8 mouse cellular contexts compared by ENCODE assay signal in the genomic region with DNA sequence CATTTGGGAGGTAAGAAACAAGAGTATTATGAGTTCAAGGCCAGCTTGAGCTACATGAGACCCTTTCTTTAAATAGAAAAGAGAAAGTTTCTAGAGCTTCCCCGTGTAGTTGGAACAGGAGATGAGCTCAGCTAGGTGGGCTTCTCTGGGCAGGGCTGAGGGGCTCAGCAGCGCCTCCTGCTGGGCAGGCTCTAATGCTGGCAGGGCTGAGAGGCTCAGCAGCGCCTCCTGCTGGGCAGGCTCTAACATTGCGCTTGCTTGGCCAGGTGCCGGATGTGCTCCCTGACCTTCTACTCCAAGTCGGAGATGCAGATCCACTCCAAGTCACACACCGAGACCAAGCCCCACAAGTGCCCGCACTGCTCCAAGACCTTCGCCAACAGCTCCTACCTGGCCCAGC. TPM values are rescaled to one million over a fixed set of nuclear protein-coding genes. Genes with fewer than 3 reads are reported as not detected.
DNase-seq lines count a peak whose midpoint lies in the region; ATAC-seq lines count a peak whose summit lies in the region.
"Not testable (repeated sequence)": the region's sequence is repeated elsewhere in the genome, so short reads cannot be mapped to it uniquely, and the experiment has no call there.

No protein-coding gene starts in this region.

- H3K27ac ChIP-seq in liver, embryonic 13.5 days, result not testable (repeated sequence)

- not testable (repeated sequence) for H3K4me1 ChIP-seq in liver, embryonic 13.5 days (replicated peaks)

- not testable (repeated sequence) for H3K27me3 ChIP-seq in liver, embryonic 13.5 days

- peaks cover 84% of the 10 kb centered on the region for H3K36me3 ChIP-seq in liver, embryonic 13.5 days

- H3K9me3 ChIP-seq in liver, embryonic 13.5 days (replicated peaks), result not testable (repeated sequence)

- peak; percentile 82 for ATAC-seq in CD4-positive, CD25-positive, alpha-beta regulatory T cell, adult 4 months
- ATAC-seq in liver, embryonic 13.5 days (ENCODE audit: low read depth), result peak; percentile 41; the same call in 1 of the 2 replicates

- peak; percentile 70 for DNase-seq in adrenal gland, postnatal 10 days
- peak; percentile 69 for DNase-seq in embryo, embryonic 10.5 days (ENCODE audit: low spot score)
- peak; percentile 86 for DNase-seq in heart, adult 11 months
- DNase-seq in kidney, adult 18-20 months, result peak; percentile 55
- DNase-seq in liver, embryonic 13.5 days, result peak; percentile 38
- DNase-seq in natural killer cell, adult 2 months (ENCODE audit: low spot score in 2 of 2), result peak; percentile 61 to 76
- peak; percentile 82 for DNase-seq in testis, postnatal 10 days (ENCODE audit: low spot score)

- not testable (repeated sequence) for H3K4me2 ChIP-seq in liver, embryonic 13.5 days

- WGBS in liver, embryonic 13.5 days (ENCODE audit: insufficient replicate concordance), result 39% methylated on average over 8 of the region's 9 CpGs

- H3K4me3 ChIP-seq in liver, embryonic 13.5 days (replicated peaks), result not testable (repeated sequence)

- H3K9ac ChIP-seq in liver, embryonic 13.5 days, result not testable (repeated sequence)

RNA-seq across cellular contexts. Expression of a gene that starts 9.0 kb away (rescaled TPM):
- polyA plus RNA-seq in CD4-positive, CD25-positive, alpha-beta regulatory T cell, adult 4 months (2017; shearing (Covaris generic)), result 10 to 100 TPM; 48.3 to 64.6 TPM
- 10 to 100 TPM; 72.5 to 83.1 TPM for total RNA-seq in adrenal gland, postnatal 10 days (2021)
- 28.6 and 31.8 TPM in 2 replicates for polyA plus RNA-seq in liver, embryonic 13.5 days (2015; fragmentation: Nextera tagmentation; extraction: Ambion mirVana)

RNA-seq across cellular contexts. Expression of a gene that starts 19.0 kb away (rescaled TPM):
- polyA plus RNA-seq in CD4-positive, CD25-positive, alpha-beta regulatory T cell, adult 4 months (2017; shearing (Covaris generic)), result 10 to 100 TPM; 24.6 to 25.9 TPM
- total RNA-seq in adrenal gland, postnatal 10 days (2021), result 1 to 10 TPM; 4.6 to 7.5 TPM
- 1.6 and 2.2 TPM in 2 replicates for polyA plus RNA-seq in liver, embryonic 13.5 days (2015; fragmentation: Nextera tagmentation; extraction: Ambion mirVana)

RNA-seq across cellular contexts. Expression of a gene that starts 21.6 kb away (rescaled TPM):
- polyA plus RNA-seq in CD4-positive, CD25-positive, alpha-beta regulatory T cell, adult 4 months (2017; shearing (Covaris generic)), result 1 to 10 TPM; 3.9 to 4.4 TPM
- total RNA-seq in adrenal gland, postnatal 10 days (2021), result 10 to 100 TPM; 43.3 to 52.6 TPM
- 3.6 and 3.8 TPM in 2 replicates for polyA plus RNA-seq in liver, embryonic 13.5 days (2015; fragmentation: Nextera tagmentation; extraction: Ambion mirVana)

RNA-seq across cellular contexts. Expression of a gene that starts 34.0 kb away (rescaled TPM):
- polyA plus RNA-seq in CD4-positive, CD25-positive, alpha-beta regulatory T cell, adult 4 months (2017; shearing (Covaris generic)), result under 1 TPM in 1 of 2 experiments, not detected in 1; 0.15 TPM
- total RNA-seq in adrenal gland, postnatal 10 days (2021), result 1 to 10 TPM; 3.8 to 5.6 TPM
- 0.05 and 0.15 TPM in 2 replicates for polyA plus RNA-seq in liver, embryonic 13.5 days (2015; fragmentation: Nextera tagmentation; extraction: Ambion mirVana)

RNA-seq across cellular contexts. Expression of a gene that starts 37.2 kb away (rescaled TPM):
- polyA plus RNA-seq in CD4-positive, CD25-positive, alpha-beta regulatory T cell, adult 4 months (2017; shearing (Covaris generic)), result 10 to 100 TPM; 12.1 to 19.9 TPM
- total RNA-seq in adrenal gland, postnatal 10 days (2021), result 1 to 10 TPM in 1 of 2 experiments, under 1 TPM in 1; 0.90 to 1.4 TPM
- 1.6 and 2.1 TPM in 2 replicates for polyA plus RNA-seq in liver, embryonic 13.5 days (2015; fragmentation: Nextera tagmentation; extraction: Ambion mirVana)
